Mouse (Mus musculus): ENCODE data around the gene Rasl12. TPM values are rescaled to one million over a fixed set of nuclear protein-coding genes. Genes with fewer than 3 reads are reported as not detected.

Gene Rasl12
- polyA plus RNA-seq (2012; rRNA removed): 7.8 TPM in 2 replicates

- Histone ChIP-seq H3K4me3 (ENCODE audit: control insufficient read depth, insufficient read depth, low read length) (peak within 1 kb of the TSS; percentile 50), H3K27ac (ENCODE audit: control insufficient read depth, insufficient read depth, low read length) (no peak within 1 kb of the TSS), H3K27me3 (ENCODE audit: control insufficient read depth, insufficient read depth, low read length) (no peaks in the 10 kb centered on the region), H3K36me3 (ENCODE audit: control insufficient read depth, insufficient read depth, low read length) (no peaks in the 10 kb centered on the region), H3K4me1 (replicated peaks; ENCODE audit: control insufficient read depth, insufficient read depth, low read length) (peaks cover 9% of the 10 kb centered on the region)
- DNase-seq: peak; percentile 50
- TF ChIP-seq POLR2A (IDR thresholded peaks at IDR 0.05; ENCODE audit: control insufficient read depth, extremely low read depth, insufficient read depth, low read length, poor library complexity) (no peak), CTCF (IDR thresholded peaks at IDR 0.05; ENCODE audit: borderline replicate concordance, control insufficient read depth, extremely low read depth, insufficient read depth, low read length, poor library complexity) (no peak)
- WGBS: 3% methylated on average over 24 of the region's 24 CpGs
These were observed at the start of gene Rasl12 for GRCm38 (mm10) chr9:65398279-65398678. Gene Rasl12 (plus strand): TSS chr9:65398506.

GRCm38 (mm10) chr9:65353251-65353650 is 45.1 kb upstream of the Rasl12 start:
- Histone ChIP-seq H3K27ac (ENCODE audit: control insufficient read depth, insufficient read depth, low read length) (no peak overlapping the region), H3K27me3 (ENCODE audit: control insufficient read depth, insufficient read depth, low read length) (no peaks in the 10 kb centered on the region), H3K36me3 (ENCODE audit: control insufficient read depth, insufficient read depth, low read length) (peaks cover 27% of the 10 kb centered on the region), H3K4me1 (replicated peaks; ENCODE audit: control insufficient read depth, insufficient read depth, low read length) (peaks cover 2% of the 10 kb centered on the region; the same call in 1 of the 2 replicates), H3K4me3 (ENCODE audit: control insufficient read depth, insufficient read depth, low read length) (no peak overlapping the region)
- TF ChIP-seq CTCF (IDR thresholded peaks at IDR 0.05; ENCODE audit: borderline replicate concordance, control insufficient read depth, extremely low read depth, insufficient read depth, low read length, poor library complexity) (no peak), POLR2A (IDR thresholded peaks at IDR 0.05; ENCODE audit: control insufficient read depth, extremely low read depth, insufficient read depth, low read length, poor library complexity) (no peak)
- no peak for DNase-seq
- 99% methylated on average over 5 of the region's 5 CpGs for WGBS

DNA sequence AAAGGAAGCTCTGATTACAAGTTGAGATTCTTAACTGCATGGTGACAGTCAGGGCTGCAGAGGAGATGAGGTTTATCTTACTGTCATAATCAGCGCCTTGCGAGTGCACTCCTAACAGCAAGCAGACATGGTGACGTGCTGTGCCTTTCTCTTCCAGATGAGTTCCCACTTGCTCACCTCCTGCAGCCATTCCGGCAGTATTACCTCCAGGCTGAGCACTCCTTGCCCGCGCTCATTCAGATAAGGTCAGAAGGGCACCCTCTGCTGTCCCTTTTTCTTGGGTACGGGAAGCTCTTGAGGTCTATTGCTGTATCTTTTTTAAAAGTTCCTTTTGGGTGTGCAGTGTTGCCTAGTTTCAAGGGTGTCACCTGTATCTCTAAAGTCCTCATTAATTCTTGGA is 41.7 kb upstream of the Rasl12 start:
- Histone ChIP-seq H3K4me3 (ENCODE audit: control insufficient read depth, insufficient read depth, low read length) (no peak overlapping the region), H3K36me3 (ENCODE audit: control insufficient read depth, insufficient read depth, low read length) (peaks cover 55% of the 10 kb centered on the region)
- DNase-seq: no peak

DNA sequence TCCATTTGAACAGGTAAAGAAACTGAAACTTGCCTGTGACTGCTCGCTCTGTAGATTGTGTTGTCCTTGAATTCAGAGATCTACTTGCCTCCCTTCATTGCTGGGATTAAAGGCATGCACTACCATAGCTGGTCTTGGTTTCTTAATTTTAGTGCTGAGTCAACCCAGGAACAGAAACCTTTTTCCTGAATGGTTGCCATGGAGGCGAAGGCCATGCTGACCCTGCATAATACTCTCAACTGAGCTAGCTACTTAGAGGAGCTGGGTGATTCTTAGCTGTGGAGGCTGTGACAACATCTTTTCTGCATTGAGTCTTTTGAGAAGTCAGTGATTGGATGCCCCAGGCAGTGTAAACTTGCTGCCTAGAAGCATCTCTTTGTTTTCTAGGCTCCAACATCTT is 41.3 kb upstream of the Rasl12 start:
- Histone ChIP-seq H3K27me3 (ENCODE audit: control insufficient read depth, insufficient read depth, low read length) (no peaks in the 10 kb centered on the region), H3K36me3 (ENCODE audit: control insufficient read depth, insufficient read depth, low read length) (peaks cover 55% of the 10 kb centered on the region), H3K27ac (ENCODE audit: control insufficient read depth, insufficient read depth, low read length) (no peak overlapping the region), H3K4me3 (ENCODE audit: control insufficient read depth, insufficient read depth, low read length) (no peak overlapping the region), H3K4me1 (replicated peaks; ENCODE audit: control insufficient read depth, insufficient read depth, low read length) (no peaks in the 10 kb centered on the region)
- DNase-seq: no peak
- WGBS: 95% methylated on average over 2 of the region's 2 CpGs
- TF ChIP-seq POLR2A (IDR thresholded peaks at IDR 0.05; ENCODE audit: control insufficient read depth, extremely low read depth, insufficient read depth, low read length, poor library complexity) (no peak), CTCF (IDR thresholded peaks at IDR 0.05; ENCODE audit: borderline replicate concordance, control insufficient read depth, extremely low read depth, insufficient read depth, low read length, poor library complexity) (no peak)

More for the DNA sequence above, 41.7 kb upstream of the Rasl12 start:
- TF ChIP-seq CTCF (IDR thresholded peaks at IDR 0.05; ENCODE audit: borderline replicate concordance, control insufficient read depth, extremely low read depth, insufficient read depth, low read length, poor library complexity) (no peak), POLR2A (IDR thresholded peaks at IDR 0.05; ENCODE audit: control insufficient read depth, extremely low read depth, insufficient read depth, low read length, poor library complexity) (no peak)
- Histone ChIP-seq H3K4me1 (replicated peaks; ENCODE audit: control insufficient read depth, insufficient read depth, low read length) (no peaks in the 10 kb centered on the region), H3K27ac (ENCODE audit: control insufficient read depth, insufficient read depth, low read length) (no peak overlapping the region), H3K27me3 (ENCODE audit: control insufficient read depth, insufficient read depth, low read length) (no peaks in the 10 kb centered on the region)
- 98% methylated on average over 7 of the region's 7 CpGs for WGBS

GRCm38 (mm10) chr9:65358956-65359480 is 39.3 kb upstream of the Rasl12 start:
- Histone ChIP-seq H3K4me1 (replicated peaks; ENCODE audit: control insufficient read depth, insufficient read depth, low read length) (no peaks in the 10 kb centered on the region), H3K36me3 (ENCODE audit: control insufficient read depth, insufficient read depth, low read length) (peaks cover 55% of the 10 kb centered on the region), H3K27me3 (ENCODE audit: control insufficient read depth, insufficient read depth, low read length) (no peaks in the 10 kb centered on the region), H3K27ac (ENCODE audit: control insufficient read depth, insufficient read depth, low read length) (no peak overlapping the region), H3K4me3 (ENCODE audit: control insufficient read depth, insufficient read depth, low read length) (no peak overlapping the region)
- TF ChIP-seq CTCF (IDR thresholded peaks at IDR 0.05; ENCODE audit: borderline replicate concordance, control insufficient read depth, extremely low read depth, insufficient read depth, low read length, poor library complexity) (no peak), POLR2A (IDR thresholded peaks at IDR 0.05; ENCODE audit: control insufficient read depth, extremely low read depth, insufficient read depth, low read length, poor library complexity) (no peak)
- WGBS: 89% methylated on average over 1 of the region's 1 CpGs
- no peak for DNase-seq

DNA sequence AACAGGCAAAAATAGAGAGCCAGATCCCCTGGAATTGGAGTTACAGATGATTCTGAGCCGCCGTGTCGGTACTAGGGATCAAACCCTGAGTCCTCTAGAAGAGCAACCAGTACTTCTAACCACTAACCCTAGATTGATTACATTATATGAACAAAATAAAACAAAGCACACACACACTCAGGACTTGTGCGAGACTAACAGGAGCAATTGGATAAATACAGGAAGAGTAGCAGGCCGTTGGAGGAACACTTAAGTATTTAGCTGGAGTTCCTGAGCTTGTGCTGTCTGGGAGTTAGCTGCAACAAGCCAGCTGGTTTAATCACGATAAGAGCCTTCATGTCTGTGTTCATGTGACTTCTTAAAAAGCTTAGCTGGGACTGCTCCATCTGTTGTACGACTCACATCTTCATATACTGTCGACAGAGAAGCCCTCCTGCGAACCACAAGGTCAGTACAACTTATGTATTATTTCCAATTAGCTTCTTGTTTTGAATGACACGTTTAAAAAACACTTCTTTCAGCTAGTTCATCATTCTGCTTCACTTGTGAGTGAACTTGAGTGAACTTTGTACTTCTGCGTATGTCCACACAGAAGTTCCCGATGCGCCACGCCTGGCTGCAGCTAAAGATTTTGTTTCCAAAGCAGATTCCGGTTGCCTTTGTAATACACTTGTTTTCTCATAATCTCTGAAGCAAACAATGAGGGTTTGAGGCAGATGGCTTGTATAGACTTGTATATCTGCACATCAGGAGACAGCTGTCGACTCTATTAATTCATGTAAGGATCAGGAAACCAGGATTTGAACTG is 37.5 kb upstream of the Rasl12 start, which contains the start of gene Ubap1l:
Gene Ubap1l (plus strand): TSS at position 401 of the 808 bp plus-strand sequence.
- Histone ChIP-seq H3K27ac (ENCODE audit: control insufficient read depth, insufficient read depth, low read length) (no peak within 1 kb of the TSS), H3K4me3 (ENCODE audit: control insufficient read depth, insufficient read depth, low read length) (no peak within 1 kb of the TSS), H3K27me3 (ENCODE audit: control insufficient read depth, insufficient read depth, low read length) (no peaks in the 10 kb centered on the region), H3K36me3 (ENCODE audit: control insufficient read depth, insufficient read depth, low read length) (peaks cover 47% of the 10 kb centered on the region), H3K4me1 (replicated peaks; ENCODE audit: control insufficient read depth, insufficient read depth, low read length) (no peaks in the 10 kb centered on the region)
- 93% methylated on average over 16 of the region's 16 CpGs for WGBS
- no peak for DNase-seq
- TF ChIP-seq CTCF (IDR thresholded peaks at IDR 0.05; ENCODE audit: borderline replicate concordance, control insufficient read depth, extremely low read depth, insufficient read depth, low read length, poor library complexity): no peak
- TF ChIP-seq POLR2A (IDR thresholded peaks at IDR 0.05; ENCODE audit: control insufficient read depth, extremely low read depth, insufficient read depth, low read length, poor library complexity): no peak
